Mouse (Mus musculus) inflammation-experienced regulatory T-cells, adult 6 months (primary cell): Measurements from ENCODE around the gene Rpf2. TPM values are rescaled to one million over a fixed set of nuclear protein-coding genes. Genes with fewer than 3 reads are reported as not detected.

Experiments
- ATAC-seq: one replicate; pipeline ENCODE4 v1.8.0; 2017
- polyA plus RNA-seq, 3 experiments: library from polyadenylated mRNA; unstranded; fragments of 100-300 nt; shearing (Covaris generic); gene quantifications; one replicate each; pipeline ENCODE4 v1.2.1; 2017

Gene Rpf2
- polyA plus RNA-seq, 3 experiments from 2014 or later, result 59.8 to 68.0 (median 65.5) TPM

GRCm38 (mm10) chr10:40247166-40247716, 405 bp upstream of the Rpf2 start:
- peak; percentile 9 for ATAC-seq

DNA sequence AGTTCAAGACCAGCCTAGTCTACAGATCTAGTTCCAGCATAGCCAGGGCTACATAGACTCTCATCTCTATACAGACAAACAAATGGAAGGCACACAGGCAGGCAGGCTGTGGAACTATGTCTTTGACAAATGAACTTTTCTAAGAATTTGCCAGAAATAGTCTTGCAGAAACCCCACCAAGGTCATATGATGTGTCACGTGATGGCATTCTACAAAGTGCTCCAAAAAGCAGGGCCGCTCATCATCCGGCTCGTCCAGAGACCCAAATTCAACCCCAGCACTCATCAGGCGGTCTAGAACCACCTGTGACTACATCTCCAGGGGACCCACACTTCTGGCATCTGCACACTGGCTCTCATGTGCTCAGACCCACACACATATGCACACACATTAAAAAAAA, 9.0 kb downstream of the Rpf2 start:
- ATAC-seq, result no peak

GRCm38 (mm10) chr10:40233241-40233640, 13.6 kb downstream of the Rpf2 start:
- ATAC-seq, result no peak

GRCm38 (mm10) chr10:40232442-40232841, 14.4 kb downstream of the Rpf2 start:
- peak; percentile 52 for ATAC-seq

DNA sequence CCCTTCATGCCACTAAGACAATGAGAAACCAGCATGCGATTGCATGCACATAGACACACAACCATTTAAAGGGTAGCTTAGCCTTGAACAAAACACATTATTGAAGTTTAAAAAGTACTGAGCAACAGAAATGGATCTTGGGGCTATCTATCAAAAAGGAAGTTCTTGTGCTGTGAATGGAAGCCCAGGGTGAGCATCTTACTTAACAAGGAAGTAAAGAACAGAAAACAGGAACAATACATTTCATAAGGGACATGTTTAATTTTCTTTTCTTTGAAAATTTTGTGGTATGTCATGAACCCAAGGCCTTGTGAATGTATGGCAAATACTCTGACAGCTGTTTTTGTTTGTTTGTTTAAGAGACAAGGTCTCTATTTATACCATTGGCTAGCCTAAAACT, 17.1 kb downstream of the Rpf2 start:
- no peak for ATAC-seq

GRCm38 (mm10) chr10:40227660-40228303, 19.1 kb downstream of the Rpf2 start:
- ATAC-seq, result no peak

- ATAC-seq, result no peak
These were observed 28.0 kb downstream of the Rpf2 start for GRCm38 (mm10) chr10:40218874-40219273.

- ATAC-seq, result peak; percentile 100
These were observed 34.2 kb downstream of the Rpf2 start for GRCm38 (mm10) chr10:40212443-40213169.

DNA sequence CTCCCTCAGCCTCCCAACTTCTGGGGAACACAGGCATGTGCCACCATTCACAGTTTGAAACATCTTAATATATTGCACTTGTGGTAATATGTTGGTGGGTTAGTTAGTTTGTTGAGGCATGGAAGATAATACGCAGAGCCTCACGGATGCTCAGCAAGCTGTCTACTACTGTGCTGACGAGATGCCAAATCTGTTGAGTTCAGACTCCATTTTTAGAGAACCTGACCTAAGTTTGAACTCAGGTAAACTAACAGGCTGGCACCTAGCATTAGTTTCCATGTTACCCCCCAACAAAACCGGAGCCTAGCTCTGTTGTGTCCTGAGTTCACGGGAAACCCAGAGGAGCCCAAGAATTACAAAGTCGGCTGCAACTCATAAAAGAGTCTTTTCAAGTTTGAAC, 51.8 kb downstream of the Rpf2 start:
- no peak for ATAC-seq

- ATAC-seq, result no peak
These were observed 54.6 kb downstream of the Rpf2 start for GRCm38 (mm10) chr10:40192010-40192935.

GRCm38 (mm10) chr10:40191338-40191979, 55.4 kb downstream of the Rpf2 start:
- ATAC-seq, result no peak

DNA sequence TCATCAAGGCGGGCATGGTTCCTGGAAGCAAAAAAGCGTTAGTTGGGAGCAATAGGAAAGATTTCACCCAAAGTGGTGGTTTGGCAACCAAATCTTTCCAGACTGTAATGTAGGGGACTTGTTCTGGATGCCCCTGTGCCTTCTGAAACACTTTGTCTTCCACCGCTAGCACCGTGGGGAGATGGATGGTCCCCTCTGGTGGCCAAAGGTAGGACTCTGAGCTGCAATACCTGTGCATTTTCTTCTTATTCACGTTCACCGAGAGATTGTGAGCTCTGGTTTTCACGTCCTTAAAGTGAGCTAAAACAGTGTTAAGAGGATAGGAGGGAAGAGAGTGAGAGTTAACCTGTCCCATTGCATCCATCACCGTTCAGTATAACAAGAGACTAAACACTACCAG, 56.0 kb downstream of the Rpf2 start:
- ATAC-seq, result peak; percentile 46

DNA sequence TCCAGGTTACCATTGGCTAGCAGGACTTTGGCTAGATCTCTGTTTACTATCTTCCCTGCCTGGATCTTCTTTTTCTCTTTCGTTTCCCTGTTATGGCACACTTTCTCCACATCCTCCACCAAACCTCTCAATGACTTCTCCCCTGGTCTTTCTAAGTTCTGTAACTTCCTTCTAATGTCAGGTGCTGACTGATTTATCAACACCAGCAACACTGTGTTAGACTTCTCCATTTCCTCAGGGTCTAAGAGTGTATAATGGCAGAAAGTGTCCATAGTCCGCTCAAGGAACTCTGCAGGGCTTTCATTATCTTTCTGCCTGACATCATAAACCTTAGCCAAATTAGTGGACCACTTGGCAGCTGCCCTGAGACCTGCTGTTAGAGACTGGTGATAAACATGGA, 57.1 kb downstream of the Rpf2 start:
- no peak for ATAC-seq

GRCm38 (mm10) chr10:40188831-40189230, 58.0 kb downstream of the Rpf2 start:
- no peak for ATAC-seq

- no peak for ATAC-seq
These were observed 60.9 kb downstream of the Rpf2 start for GRCm38 (mm10) chr10:40185956-40186355.

DNA sequence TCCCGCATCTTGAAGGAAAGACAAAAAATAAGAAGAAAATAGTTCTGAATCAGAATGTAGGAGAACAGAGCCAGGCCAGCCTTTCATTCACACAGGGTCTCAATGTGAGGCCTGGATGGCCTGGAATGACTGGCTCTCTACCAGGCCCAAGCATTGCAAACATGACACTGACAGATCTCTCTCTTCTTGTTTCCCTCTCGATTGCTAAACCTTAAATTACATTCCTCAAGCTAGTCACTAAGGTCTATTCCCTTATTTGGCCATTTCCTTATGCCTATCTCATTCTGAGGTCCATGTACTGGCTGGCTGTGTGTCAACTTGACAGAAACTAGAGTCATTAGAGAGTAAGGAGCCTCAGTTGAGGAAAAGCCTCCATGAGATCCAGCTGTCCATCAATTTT, 66.8 kb downstream of the Rpf2 start:
- ATAC-seq, result no peak

DNA sequence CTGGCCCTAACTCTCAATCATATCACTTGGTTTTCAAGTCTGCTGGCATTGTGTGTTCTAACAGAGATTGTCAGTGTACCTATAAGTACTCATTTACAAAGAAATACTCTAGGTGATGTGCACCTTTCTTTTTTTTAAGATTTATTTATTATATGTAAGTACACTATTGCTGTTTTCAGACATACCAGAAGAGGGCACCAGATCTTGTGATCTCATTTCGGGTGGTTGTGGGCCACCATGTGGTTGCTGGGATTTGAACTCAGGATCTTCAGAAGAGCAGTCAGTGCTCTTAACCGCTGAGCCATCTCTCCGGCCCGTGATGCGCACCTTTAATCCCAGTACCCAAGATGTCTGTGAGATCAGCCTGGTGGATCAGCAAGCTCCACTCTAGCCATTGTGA, 67.7 kb downstream of the Rpf2 start:
- ATAC-seq, result no peak

DNA sequence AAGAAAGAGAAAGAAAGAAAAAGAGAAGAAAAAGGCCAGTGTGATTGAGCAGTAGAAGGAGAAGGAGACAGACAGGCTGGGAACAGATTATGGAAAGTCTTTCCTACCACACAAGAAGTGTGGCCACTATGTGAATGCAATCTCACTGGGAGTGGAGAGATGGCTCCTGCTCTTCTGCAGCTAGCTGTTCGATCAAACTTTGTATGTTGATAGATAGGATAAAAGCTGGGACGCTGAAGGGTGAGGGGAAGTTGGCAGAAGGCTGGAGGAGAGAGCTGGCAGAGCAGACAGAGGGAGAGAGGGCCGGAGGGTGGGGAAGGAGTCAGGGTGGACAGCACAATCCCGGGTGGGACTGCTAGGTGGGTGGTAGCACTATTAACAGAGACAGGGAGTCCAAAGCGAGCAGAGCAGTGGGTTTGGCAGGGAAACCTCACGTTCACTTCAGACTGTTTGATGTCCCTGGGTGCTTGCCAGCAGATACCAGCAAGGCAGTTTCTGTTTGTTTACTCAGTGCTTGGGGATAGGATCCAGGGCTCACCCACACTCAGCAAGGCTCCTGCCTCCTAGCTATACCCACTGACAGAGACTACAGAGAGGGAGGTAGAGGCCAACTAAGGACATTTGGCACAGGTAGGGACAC, 69.4 kb downstream of the Rpf2 start:
- ATAC-seq, result no peak
